Mouse (Mus musculus): ENCODE measurements around the gene Frmpd4.

- TF ChIP-seq POLR2A (IDR thresholded peaks at IDR 0.05; ENCODE audit: low read depth, low read length) (no peak), CTCF (IDR thresholded peaks at IDR 0.05; ENCODE audit: extremely low read depth, insufficient read length, insufficient replicate concordance, low read depth, low read length) (no peak)
Observed at GRCm38 (mm10) chrX:168325161-168325560, 251.9 kb downstream of the Frmpd4 start.
